Mouse (Mus musculus): ENCODE measurements around the gene Mlec. TPM values are rescaled to one million over a fixed set of nuclear protein-coding genes. Genes with fewer than 3 reads are reported as not detected.

Mlec gene
- polyA plus RNA-seq, 1 experiment from 2014 or later: 50.7 TPM

- no peak overlapping the region for H3K9ac ChIP-seq (ENCODE audit: low read length)
- H3K4me1 ChIP-seq (ENCODE audit: control insufficient read depth, insufficient read depth, low read length): peaks cover 16% of the 10 kb centered on the region
- H3K27me3 ChIP-seq (ENCODE audit: control insufficient read depth, insufficient read depth, low read length): peaks cover 55% of the 10 kb centered on the region
- H3K4me3 ChIP-seq (ENCODE audit: low read length): peak overlapping the region; percentile 57
- no peak for ATAC-seq (replicated peaks; ENCODE audit: extremely low read depth, insufficient read depth, low FRiP score)
- 16% methylated on average over 7 of the region's 7 CpGs for WGBS
- no peaks in the 10 kb centered on the region for H3K36me3 ChIP-seq (ENCODE audit: control insufficient read depth, insufficient read depth)
- H3K4me2 ChIP-seq (ENCODE audit: low read depth, low read length): peak overlapping the region; percentile 92; the same call in 1 of the 2 replicates
- no peaks in the 10 kb centered on the region for H3K9me3 ChIP-seq (replicated peaks; ENCODE audit: control insufficient read depth, low read length)
- no peak overlapping the region for H3K27ac ChIP-seq (ENCODE audit: low read length)
Measured at GRCm38 (mm10) chr5:115192828-115193195, 34.8 kb upstream of the Mlec start.

- ATAC-seq (replicated peaks; ENCODE audit: extremely low read depth, insufficient read depth, low FRiP score): no peak
- no peak overlapping the region for H3K4me3 ChIP-seq (ENCODE audit: low read length)
Measured at GRCm38 (mm10) chr5:115191880-115192827, 34.2 kb upstream of the Mlec start.

DNA sequence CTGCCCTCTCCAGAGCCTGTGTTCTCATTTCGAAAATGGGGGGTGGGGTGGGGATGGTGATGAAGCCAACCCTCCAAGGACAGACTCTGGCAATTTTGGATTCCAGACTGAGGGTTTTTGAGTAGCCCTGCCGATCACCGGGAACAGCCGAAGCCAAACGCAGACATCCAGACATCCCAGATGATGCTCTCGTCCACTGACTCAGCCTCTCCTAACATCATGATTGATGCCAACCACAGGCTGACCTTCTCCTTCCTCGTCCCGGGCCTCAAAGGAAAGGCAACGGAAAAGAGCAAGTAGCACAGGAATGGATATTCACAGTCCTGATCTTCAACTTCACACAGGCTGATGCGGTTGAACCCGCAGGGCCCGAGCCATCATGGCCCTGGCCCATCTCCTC, 32.1 kb upstream of the Mlec start:
- H3K4me2 ChIP-seq (ENCODE audit: low read depth, low read length): no peak overlapping the region
- H3K27ac ChIP-seq (ENCODE audit: low read length): no peak overlapping the region
- no peak for ATAC-seq (replicated peaks; ENCODE audit: extremely low read depth, insufficient read depth, low FRiP score)
- H3K4me1 ChIP-seq (ENCODE audit: control insufficient read depth, insufficient read depth, low read length): peaks cover 16% of the 10 kb centered on the region
- H3K27me3 ChIP-seq (ENCODE audit: control insufficient read depth, insufficient read depth, low read length): peaks cover 54% of the 10 kb centered on the region
- 76% methylated on average over 12 of the region's 12 CpGs for WGBS
- no peaks in the 10 kb centered on the region for H3K9me3 ChIP-seq (replicated peaks; ENCODE audit: control insufficient read depth, low read length)
- H3K9ac ChIP-seq (ENCODE audit: low read length): no peak overlapping the region
- H3K36me3 ChIP-seq (ENCODE audit: control insufficient read depth, insufficient read depth): no peaks in the 10 kb centered on the region
- no peak overlapping the region for H3K4me3 ChIP-seq (ENCODE audit: low read length)

More at GRCm38 (mm10) chr5:115191880-115192827, 34.2 kb upstream of the Mlec start:
- H3K9me3 ChIP-seq (replicated peaks; ENCODE audit: control insufficient read depth, low read length): no peaks in the 10 kb centered on the region
- H3K4me2 ChIP-seq (ENCODE audit: low read depth, low read length): no peak overlapping the region
- WGBS: 11% methylated on average over 29 of the region's 29 CpGs
- H3K9ac ChIP-seq (ENCODE audit: low read length): no peak overlapping the region
- peaks cover 16% of the 10 kb centered on the region for H3K4me1 ChIP-seq (ENCODE audit: control insufficient read depth, insufficient read depth, low read length)
- H3K27ac ChIP-seq (ENCODE audit: low read length): no peak overlapping the region
- no peaks in the 10 kb centered on the region for H3K36me3 ChIP-seq (ENCODE audit: control insufficient read depth, insufficient read depth)
- H3K27me3 ChIP-seq (ENCODE audit: control insufficient read depth, insufficient read depth, low read length): peaks cover 55% of the 10 kb centered on the region

DNA sequence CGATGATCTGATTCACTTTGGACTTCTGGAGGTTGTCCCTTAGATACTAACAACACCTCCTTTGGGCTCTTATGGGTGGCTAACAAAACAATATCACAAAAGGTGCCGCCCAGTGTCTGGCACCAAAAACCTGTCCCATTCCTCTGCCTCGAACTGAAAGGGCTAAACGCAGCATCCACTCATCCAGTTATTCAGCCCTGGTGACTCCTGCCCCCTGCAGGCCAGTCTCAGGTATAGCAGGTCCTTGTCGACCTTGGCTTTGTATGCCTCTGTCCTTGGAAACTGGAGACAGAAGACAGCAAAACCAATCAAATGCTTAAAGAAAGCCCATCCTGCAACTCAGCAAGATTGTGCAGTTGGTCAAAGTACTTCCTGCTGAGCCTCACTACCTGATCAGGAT, 30.8 kb upstream of the Mlec start:
- Histone ChIP-seq H3K27ac (ENCODE audit: low read length) (no peak overlapping the region), H3K9ac (ENCODE audit: low read length) (no peak overlapping the region), H3K4me1 (ENCODE audit: control insufficient read depth, insufficient read depth, low read length) (peaks cover 9% of the 10 kb centered on the region), H3K27me3 (ENCODE audit: control insufficient read depth, insufficient read depth, low read length) (peaks cover 41% of the 10 kb centered on the region), H3K4me3 (ENCODE audit: low read length) (no peak overlapping the region), H3K4me2 (ENCODE audit: low read depth, low read length) (no peak overlapping the region), H3K36me3 (ENCODE audit: control insufficient read depth, insufficient read depth) (no peaks in the 10 kb centered on the region), H3K9me3 (replicated peaks; ENCODE audit: control insufficient read depth, low read length) (no peaks in the 10 kb centered on the region)
- 47% methylated on average over 5 of the region's 5 CpGs for WGBS
- no peak for ATAC-seq (replicated peaks; ENCODE audit: extremely low read depth, insufficient read depth, low FRiP score)

DNA sequence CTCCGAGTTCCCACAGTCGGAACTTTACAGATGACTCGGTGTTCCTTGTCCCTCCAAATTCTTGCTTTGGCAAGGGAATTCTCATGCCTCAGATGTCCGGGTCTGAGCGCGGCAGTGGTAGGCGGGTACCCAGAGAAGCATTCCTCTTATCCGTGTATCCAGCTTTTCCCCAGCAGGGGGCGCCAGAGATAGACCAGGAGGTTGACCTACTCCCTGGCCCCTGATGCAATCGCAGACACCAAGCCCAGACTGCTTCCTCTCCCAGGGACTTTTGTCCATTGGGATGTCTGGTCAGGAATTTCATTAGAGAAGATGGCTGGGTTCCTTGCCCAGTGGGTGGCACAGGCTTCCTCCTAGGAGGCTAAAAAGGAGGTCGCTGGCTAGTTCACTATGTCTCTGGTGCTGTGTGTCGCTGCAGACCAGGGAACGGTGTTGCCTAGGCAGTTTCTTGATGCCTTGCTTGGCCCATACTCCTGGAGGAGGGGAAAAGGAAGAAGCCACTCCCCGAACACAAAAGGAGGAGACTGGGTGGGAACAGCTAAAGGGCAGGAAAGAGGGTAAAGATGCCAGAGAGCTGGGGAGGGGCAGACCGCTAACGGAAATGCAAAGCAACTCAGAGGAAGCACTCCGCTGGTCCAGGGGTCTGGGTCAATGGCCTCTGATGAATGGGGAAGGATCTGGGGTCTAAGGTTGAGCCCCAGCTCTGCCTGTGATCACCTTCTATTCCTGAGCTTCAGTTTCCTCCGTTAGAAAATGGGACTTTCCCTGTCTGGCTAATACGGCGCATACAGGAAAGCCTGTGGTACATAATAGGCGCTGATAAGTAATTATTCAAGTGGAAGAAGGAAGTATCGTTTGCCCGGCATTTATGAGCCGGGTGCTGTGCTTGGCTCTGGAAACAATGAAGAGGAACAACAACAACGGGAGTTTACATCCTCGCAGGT, 29.5 kb upstream of the Mlec start:
- peak overlapping the region; percentile 61 for H3K27ac ChIP-seq (ENCODE audit: low read length)
- no peaks in the 10 kb centered on the region for H3K9me3 ChIP-seq (replicated peaks; ENCODE audit: control insufficient read depth, low read length)
- H3K4me1 ChIP-seq (ENCODE audit: control insufficient read depth, insufficient read depth, low read length): peaks cover 13% of the 10 kb centered on the region
- H3K4me2 ChIP-seq (ENCODE audit: low read depth, low read length): peak overlapping the region; percentile 50
- 19% methylated on average over 26 of the region's 26 CpGs for WGBS
- H3K9ac ChIP-seq (ENCODE audit: low read length): no peak overlapping the region
- H3K4me3 ChIP-seq (ENCODE audit: low read length): peak overlapping the region; percentile 21
- peaks cover 28% of the 10 kb centered on the region for H3K27me3 ChIP-seq (ENCODE audit: control insufficient read depth, insufficient read depth, low read length)
- no peaks in the 10 kb centered on the region for H3K36me3 ChIP-seq (ENCODE audit: control insufficient read depth, insufficient read depth)
- ATAC-seq (replicated peaks; ENCODE audit: extremely low read depth, insufficient read depth, low FRiP score): peak; percentile 81

- Histone ChIP-seq H3K4me1 (ENCODE audit: control insufficient read depth, insufficient read depth, low read length) (peaks cover 20% of the 10 kb centered on the region), H3K9ac (ENCODE audit: low read length) (no peak overlapping the region)
- ATAC-seq (replicated peaks; ENCODE audit: extremely low read depth, insufficient read depth, low FRiP score): no peak
Measured at GRCm38 (mm10) chr5:115186371-115187073, 28.5 kb upstream of the Mlec start.

GRCm38 (mm10) chr5:115184726-115185125, 26.7 kb upstream of the Mlec start:
- H3K4me3 ChIP-seq (ENCODE audit: low read length): peak overlapping the region; percentile 18; the same call in 1 of the 2 replicates
- no peaks in the 10 kb centered on the region for H3K36me3 ChIP-seq (ENCODE audit: control insufficient read depth, insufficient read depth)
- WGBS: 23% methylated on average over 15 of the region's 15 CpGs
- H3K27ac ChIP-seq (ENCODE audit: low read length): 0 out of 2 replicates have a peak overlapping the region, but pooled peaks have one; percentile 11
- no peaks in the 10 kb centered on the region for H3K9me3 ChIP-seq (replicated peaks; ENCODE audit: control insufficient read depth, low read length)
- peaks cover 3% of the 10 kb centered on the region for H3K27me3 ChIP-seq (ENCODE audit: control insufficient read depth, insufficient read depth, low read length)
- ATAC-seq (replicated peaks; ENCODE audit: extremely low read depth, insufficient read depth, low FRiP score): no peak
- H3K4me1 ChIP-seq (ENCODE audit: control insufficient read depth, insufficient read depth, low read length): peaks cover 23% of the 10 kb centered on the region
- no peak overlapping the region for H3K9ac ChIP-seq (ENCODE audit: low read length)
- H3K4me2 ChIP-seq (ENCODE audit: low read depth, low read length): peak overlapping the region; percentile 32

More at GRCm38 (mm10) chr5:115186371-115187073, 28.5 kb upstream of the Mlec start:
- peak overlapping the region; percentile 50 for H3K4me2 ChIP-seq (ENCODE audit: low read depth, low read length)
- peaks cover 19% of the 10 kb centered on the region for H3K27me3 ChIP-seq (ENCODE audit: control insufficient read depth, insufficient read depth, low read length)
- H3K27ac ChIP-seq (ENCODE audit: low read length): no peak overlapping the region
- peak overlapping the region; percentile 21 for H3K4me3 ChIP-seq (ENCODE audit: low read length)
- 37% methylated on average over 17 of the region's 17 CpGs for WGBS
- H3K36me3 ChIP-seq (ENCODE audit: control insufficient read depth, insufficient read depth): no peaks in the 10 kb centered on the region
- no peaks in the 10 kb centered on the region for H3K9me3 ChIP-seq (replicated peaks; ENCODE audit: control insufficient read depth, low read length)

GRCm38 (mm10) chr5:115183482-115183881, 25.5 kb upstream of the Mlec start:
- Histone ChIP-seq H3K27me3 (ENCODE audit: control insufficient read depth, insufficient read depth, low read length) (no peaks in the 10 kb centered on the region; the same call in 1 of the 2 replicates), H3K9ac (ENCODE audit: low read length) (peak overlapping the region; percentile 22), H3K9me3 (replicated peaks; ENCODE audit: control insufficient read depth, low read length) (no peaks in the 10 kb centered on the region), H3K4me1 (ENCODE audit: control insufficient read depth, insufficient read depth, low read length) (peaks cover 23% of the 10 kb centered on the region), H3K27ac (ENCODE audit: low read length) (peak overlapping the region; percentile 43), H3K36me3 (ENCODE audit: control insufficient read depth, insufficient read depth) (no peaks in the 10 kb centered on the region), H3K4me3 (ENCODE audit: low read length) (no peak overlapping the region), H3K4me2 (ENCODE audit: low read depth, low read length) (no peak overlapping the region)
- 40% methylated on average over 10 of the region's 10 CpGs for WGBS
- ATAC-seq (replicated peaks; ENCODE audit: extremely low read depth, insufficient read depth, low FRiP score): no peak
